Mouse (Mus musculus): ENCODE measurements around the gene Hist1h4j. TPM values are rescaled to one million over a fixed set of nuclear protein-coding genes. Genes with fewer than 3 reads are reported as not detected.
A peak's percentile ranks its signal among the peaks of the same experiment; 100 is the strongest.

The Hist1h4j gene
- polyA plus RNA-seq, 1 experiment from 2014 or later = 1.1 TPM

GRCm38 (mm10) chr13:21722993-21723836 lies 11.6 kb upstream of the Hist1h4j start:
- 40% methylated on average over 5 of the region's 5 CpGs for WGBS (ENCODE audit: insufficient replicate concordance)
- H3K4me1 ChIP-seq (ENCODE audit: control insufficient read depth, insufficient read depth, low read length) = peaks cover 8% of the 10 kb centered on the region
- peak overlapping the region; percentile 31; the same call in 1 of the 2 replicates for H3K4me2 ChIP-seq

GRCm38 (mm10) chr13:21727948-21728572 lies 6.8 kb upstream of the Hist1h4j start:
- ATAC-seq (replicated peaks; ENCODE audit: insufficient number of reproducible peaks, low FRiP score, low TSS enrichment) = no peak
- Histone ChIP-seq H3K36me3 (ENCODE audit: control insufficient read depth, insufficient read depth, low read length) (no peaks in the 10 kb centered on the region), H3K9me3 (replicated peaks; ENCODE audit: control insufficient read depth, low read length) (no peaks in the 10 kb centered on the region), H3K4me1 (ENCODE audit: control insufficient read depth, insufficient read depth, low read length) (no peaks in the 10 kb centered on the region), H3K27ac (ENCODE audit: low read depth, low read length) (no peak overlapping the region), H3K4me2 (no peak overlapping the region), H3K4me3 (ENCODE audit: low read depth, low read length) (no peak overlapping the region), H3K27me3 (ENCODE audit: control insufficient read depth, insufficient read depth, low read length) (no peaks in the 10 kb centered on the region), H3K9ac (ENCODE audit: low read depth, low read length) (no peak overlapping the region)
- 33% methylated on average over 11 of the region's 11 CpGs for WGBS (ENCODE audit: insufficient replicate concordance)

More at GRCm38 (mm10) chr13:21722993-21723836, 11.6 kb upstream of the Hist1h4j start:
- Histone ChIP-seq H3K36me3 (ENCODE audit: control insufficient read depth, insufficient read depth, low read length) (no peaks in the 10 kb centered on the region), H3K4me3 (ENCODE audit: low read depth, low read length) (no peak overlapping the region), H3K9me3 (replicated peaks; ENCODE audit: control insufficient read depth, low read length) (no peaks in the 10 kb centered on the region), H3K27ac (ENCODE audit: low read depth, low read length) (no peak overlapping the region), H3K9ac (ENCODE audit: low read depth, low read length) (no peak overlapping the region), H3K27me3 (ENCODE audit: control insufficient read depth, insufficient read depth, low read length) (no peaks in the 10 kb centered on the region)
- no peak for ATAC-seq (replicated peaks; ENCODE audit: insufficient number of reproducible peaks, low FRiP score, low TSS enrichment)

GRCm38 (mm10) chr13:21729544-21729943 lies 5.3 kb upstream of the Hist1h4j start:
- Histone ChIP-seq H3K4me2 (no peak overlapping the region), H3K4me1 (ENCODE audit: control insufficient read depth, insufficient read depth, low read length) (no peaks in the 10 kb centered on the region), H3K27ac (ENCODE audit: low read depth, low read length) (no peak overlapping the region), H3K27me3 (ENCODE audit: control insufficient read depth, insufficient read depth, low read length) (no peaks in the 10 kb centered on the region), H3K9me3 (replicated peaks; ENCODE audit: control insufficient read depth, low read length) (no peaks in the 10 kb centered on the region), H3K4me3 (ENCODE audit: low read depth, low read length) (no peak overlapping the region), H3K36me3 (ENCODE audit: control insufficient read depth, insufficient read depth, low read length) (no peaks in the 10 kb centered on the region), H3K9ac (ENCODE audit: low read depth, low read length) (no peak overlapping the region)
- WGBS (ENCODE audit: insufficient replicate concordance) = 68% methylated on average over 1 of the region's 1 CpGs
- no peak for ATAC-seq (replicated peaks; ENCODE audit: insufficient number of reproducible peaks, low FRiP score, low TSS enrichment)

- no peak overlapping the region for H3K4me2 ChIP-seq
- no peak overlapping the region for H3K27ac ChIP-seq (ENCODE audit: low read depth, low read length)
- peak overlapping the region; percentile 1; the same call in 1 of the 2 replicates for H3K9ac ChIP-seq (ENCODE audit: low read depth, low read length)
- no peaks in the 10 kb centered on the region for H3K9me3 ChIP-seq (replicated peaks; ENCODE audit: control insufficient read depth, low read length)
- H3K4me3 ChIP-seq (ENCODE audit: low read depth, low read length) = no peak overlapping the region
- ATAC-seq (replicated peaks; ENCODE audit: insufficient number of reproducible peaks, low FRiP score, low TSS enrichment) = 0 out of 2 replicates have a peak, but pooled peaks have one; percentile 25
- no peaks in the 10 kb centered on the region for H3K4me1 ChIP-seq (ENCODE audit: control insufficient read depth, insufficient read depth, low read length)
- H3K36me3 ChIP-seq (ENCODE audit: control insufficient read depth, insufficient read depth, low read length) = no peaks in the 10 kb centered on the region
- no peaks in the 10 kb centered on the region for H3K27me3 ChIP-seq (ENCODE audit: control insufficient read depth, insufficient read depth, low read length)
- 57% methylated on average over 5 of the region's 5 CpGs for WGBS (ENCODE audit: insufficient replicate concordance)
Measured at GRCm38 (mm10) chr13:21733466-21733865, 1.4 kb upstream of the Hist1h4j start.

GRCm38 (mm10) chr13:21734010-21734905 lies 606 bp upstream of the Hist1h4j start:
- Histone ChIP-seq H3K9ac (ENCODE audit: low read depth, low read length) (peak overlapping the region; percentile 79), H3K27me3 (ENCODE audit: control insufficient read depth, insufficient read depth, low read length) (no peaks in the 10 kb centered on the region), H3K4me2 (peak overlapping the region; percentile 78), H3K9me3 (replicated peaks; ENCODE audit: control insufficient read depth, low read length) (no peaks in the 10 kb centered on the region), H3K36me3 (ENCODE audit: control insufficient read depth, insufficient read depth, low read length) (no peaks in the 10 kb centered on the region), H3K4me1 (ENCODE audit: control insufficient read depth, insufficient read depth, low read length) (no peaks in the 10 kb centered on the region), H3K27ac (ENCODE audit: low read depth, low read length) (peak overlapping the region; percentile 95), H3K4me3 (ENCODE audit: low read depth, low read length) (peak overlapping the region; percentile 51)
- under 1% methylated on average over 21 of the region's 21 CpGs for WGBS (ENCODE audit: insufficient replicate concordance)
- peak; percentile 69 for ATAC-seq (replicated peaks; ENCODE audit: insufficient number of reproducible peaks, low FRiP score, low TSS enrichment)

- H3K4me3 ChIP-seq (ENCODE audit: low read depth, low read length) = no peak overlapping the region
- peaks cover 3% of the 10 kb centered on the region; the same call in 1 of the 2 replicates for H3K4me1 ChIP-seq (ENCODE audit: control insufficient read depth, insufficient read depth, low read length)
- H3K4me2 ChIP-seq = no peak overlapping the region
- H3K27ac ChIP-seq (ENCODE audit: low read depth, low read length) = no peak overlapping the region
- WGBS (ENCODE audit: insufficient replicate concordance) = 77% methylated on average over 1 of the region's 1 CpGs
- no peak overlapping the region for H3K9ac ChIP-seq (ENCODE audit: low read depth, low read length)
- ATAC-seq (replicated peaks; ENCODE audit: insufficient number of reproducible peaks, low FRiP score, low TSS enrichment) = no peak
- no peaks in the 10 kb centered on the region for H3K36me3 ChIP-seq (ENCODE audit: control insufficient read depth, insufficient read depth, low read length)
- no peaks in the 10 kb centered on the region for H3K9me3 ChIP-seq (replicated peaks; ENCODE audit: control insufficient read depth, low read length)
- no peaks in the 10 kb centered on the region for H3K27me3 ChIP-seq (ENCODE audit: control insufficient read depth, insufficient read depth, low read length)
Measured at GRCm38 (mm10) chr13:21745006-21745405, 10.1 kb downstream of the Hist1h4j start.

- peak overlapping the region; percentile 72 for H3K9ac ChIP-seq (ENCODE audit: low read depth, low read length)
- peak overlapping the region; percentile 79 for H3K4me2 ChIP-seq
- WGBS (ENCODE audit: insufficient replicate concordance) = 6% methylated on average over 5 of the region's 5 CpGs
- ATAC-seq (replicated peaks; ENCODE audit: insufficient number of reproducible peaks, low FRiP score, low TSS enrichment) = no peak
- no peaks in the 10 kb centered on the region for H3K36me3 ChIP-seq (ENCODE audit: control insufficient read depth, insufficient read depth, low read length)
- peaks cover 13% of the 10 kb centered on the region for H3K4me1 ChIP-seq (ENCODE audit: control insufficient read depth, insufficient read depth, low read length)
- H3K9me3 ChIP-seq (replicated peaks; ENCODE audit: control insufficient read depth, low read length) = no peaks in the 10 kb centered on the region
- H3K27ac ChIP-seq (ENCODE audit: low read depth, low read length) = peak overlapping the region; percentile 79
- H3K4me3 ChIP-seq (ENCODE audit: low read depth, low read length) = peak overlapping the region; percentile 57
- H3K27me3 ChIP-seq (ENCODE audit: control insufficient read depth, insufficient read depth, low read length) = no peaks in the 10 kb centered on the region
Measured at GRCm38 (mm10) chr13:21749387-21750158, 14.7 kb downstream of the Hist1h4j start.

Data from heart, embryonic 11.5 days (tissue).